Mouse (Mus musculus): Measurements from ENCODE around the gene Tmem229b. TPM values are rescaled to one million over a fixed set of nuclear protein-coding genes. Genes with fewer than 3 reads are reported as not detected.

The Tmem229b gene
- total and polyA plus RNA-seq, 2 experiments: 1.4 to 1.6 TPM

DNA sequence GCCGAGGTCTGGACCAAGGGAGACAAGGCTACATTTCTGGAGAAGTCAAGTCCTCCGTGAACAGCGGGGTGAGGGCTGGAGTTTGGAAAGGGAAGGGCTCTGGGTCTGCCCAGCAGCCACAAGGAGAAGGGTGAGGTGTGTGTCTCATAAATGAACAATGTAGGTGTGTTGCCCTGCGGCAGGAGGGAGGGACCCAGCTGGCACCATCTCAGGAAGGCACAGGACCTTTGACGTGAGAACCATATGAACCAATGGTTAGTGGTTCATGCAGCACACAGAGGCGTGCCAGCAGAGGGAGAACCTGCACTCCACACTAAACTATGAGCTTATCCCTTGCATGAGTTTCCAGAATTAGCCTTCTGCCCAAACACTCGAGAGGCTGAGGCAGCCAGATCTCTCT lies 39.8 kb upstream of the Tmem229b start:
- no peak for TF ChIP-seq POLR2A (IDR thresholded peaks at IDR 0.05; ENCODE audit: extremely low read depth, insufficient read depth, low read length)
- no peak for TF ChIP-seq CTCF (IDR thresholded peaks at IDR 0.05; ENCODE audit: low read depth, low read length)
- 89% methylated on average over 7 of the region's 7 CpGs for WGBS
- DNase-seq (ENCODE audit: extremely low read depth, low read depth, low spot score): no peak

DNA sequence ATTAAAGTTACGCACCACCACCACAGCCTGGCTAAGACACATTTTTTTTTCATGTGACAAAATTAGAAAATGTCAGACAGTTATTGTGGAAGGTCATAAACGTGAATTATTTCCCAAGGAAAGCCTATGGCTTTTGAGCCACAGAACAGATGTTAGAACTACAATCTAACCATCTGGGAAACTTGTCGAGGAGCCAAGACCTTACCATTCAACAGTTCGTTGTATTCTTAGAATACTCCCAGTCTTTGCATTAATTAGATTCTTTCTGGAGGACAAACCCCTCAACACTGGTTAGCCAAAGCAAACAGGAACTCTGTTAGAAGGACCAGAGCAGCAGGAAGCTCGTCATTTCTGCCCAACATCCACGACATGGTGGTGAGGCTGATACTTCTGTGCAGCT lies 38.7 kb upstream of the Tmem229b start:
- DNase-seq (ENCODE audit: extremely low read depth, low read depth, low spot score): no peak
- H3K36me3 ChIP-seq (ENCODE audit: control insufficient read depth, insufficient read depth, low read length): no peaks in the 10 kb centered on the region
- no peaks in the 10 kb centered on the region for H3K4me1 ChIP-seq (ENCODE audit: control insufficient read depth, insufficient read depth, low read length)
- H3K9ac ChIP-seq (ENCODE audit: low read depth, low read length): no peak overlapping the region
- H3K79me2 ChIP-seq (ENCODE audit: control insufficient read depth, insufficient read depth, low read length): no peaks in the 10 kb centered on the region
- TF ChIP-seq CTCF (IDR thresholded peaks at IDR 0.05; ENCODE audit: low read depth, low read length) (no peak), POLR2A (IDR thresholded peaks at IDR 0.05; ENCODE audit: extremely low read depth, insufficient read depth, low read length) (no peak)
- 85% methylated on average over 6 of the region's 6 CpGs for WGBS
- H3K4me3 ChIP-seq (ENCODE audit: insufficient read depth, low read depth, low read length): no peak overlapping the region
- no peaks in the 10 kb centered on the region for H3K27me3 ChIP-seq (ENCODE audit: control insufficient read depth, insufficient read depth, low read length)
- no peak overlapping the region for H3K27ac ChIP-seq (replicated peaks; ENCODE audit: insufficient read depth, low read depth, low read length)

More for the DNA sequence above, 39.8 kb upstream of the Tmem229b start:
- no peak overlapping the region for H3K9ac ChIP-seq (ENCODE audit: low read depth, low read length)
- no peaks in the 10 kb centered on the region for H3K36me3 ChIP-seq (ENCODE audit: control insufficient read depth, insufficient read depth, low read length)
- no peaks in the 10 kb centered on the region for H3K79me2 ChIP-seq (ENCODE audit: control insufficient read depth, insufficient read depth, low read length)
- H3K4me1 ChIP-seq (ENCODE audit: control insufficient read depth, insufficient read depth, low read length): no peaks in the 10 kb centered on the region
- H3K27ac ChIP-seq (replicated peaks; ENCODE audit: insufficient read depth, low read depth, low read length): no peak overlapping the region
- H3K27me3 ChIP-seq (ENCODE audit: control insufficient read depth, insufficient read depth, low read length): no peaks in the 10 kb centered on the region
- no peak overlapping the region for H3K4me3 ChIP-seq (ENCODE audit: insufficient read depth, low read depth, low read length)

DNA sequence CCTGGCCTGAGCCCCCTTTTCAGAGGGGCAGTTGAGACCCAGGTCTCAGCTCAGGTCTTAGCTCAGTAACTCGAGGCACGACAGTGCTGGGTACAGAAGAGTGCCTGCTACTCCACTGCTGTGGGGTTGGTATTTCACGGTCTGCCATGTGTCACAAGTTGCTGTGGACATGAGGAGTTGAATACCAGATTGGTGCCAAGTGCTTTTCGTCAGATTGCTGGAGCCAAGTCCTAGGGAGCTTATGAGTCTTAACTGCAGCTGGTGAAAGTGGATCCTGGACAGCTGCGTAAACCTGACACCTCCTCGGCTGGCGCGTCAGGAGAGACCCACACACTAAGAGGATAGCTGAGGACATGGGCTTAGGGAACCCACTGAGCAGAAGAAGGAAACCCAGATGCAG lies 37.2 kb upstream of the Tmem229b start:
- Histone ChIP-seq H3K4me3 (ENCODE audit: insufficient read depth, low read depth, low read length) (no peak overlapping the region), H3K9ac (ENCODE audit: low read depth, low read length) (no peak overlapping the region), H3K27ac (replicated peaks; ENCODE audit: insufficient read depth, low read depth, low read length) (no peak overlapping the region), H3K4me1 (ENCODE audit: control insufficient read depth, insufficient read depth, low read length) (no peaks in the 10 kb centered on the region), H3K79me2 (ENCODE audit: control insufficient read depth, insufficient read depth, low read length) (no peaks in the 10 kb centered on the region), H3K36me3 (ENCODE audit: control insufficient read depth, insufficient read depth, low read length) (no peaks in the 10 kb centered on the region), H3K27me3 (ENCODE audit: control insufficient read depth, insufficient read depth, low read length) (no peaks in the 10 kb centered on the region)
- WGBS: 91% methylated on average over 8 of the region's 8 CpGs
- DNase-seq (ENCODE audit: extremely low read depth, low read depth, low spot score): no peak
- TF ChIP-seq POLR2A (IDR thresholded peaks at IDR 0.05; ENCODE audit: extremely low read depth, insufficient read depth, low read length) (no peak), CTCF (IDR thresholded peaks at IDR 0.05; ENCODE audit: low read depth, low read length) (no peak)

DNA sequence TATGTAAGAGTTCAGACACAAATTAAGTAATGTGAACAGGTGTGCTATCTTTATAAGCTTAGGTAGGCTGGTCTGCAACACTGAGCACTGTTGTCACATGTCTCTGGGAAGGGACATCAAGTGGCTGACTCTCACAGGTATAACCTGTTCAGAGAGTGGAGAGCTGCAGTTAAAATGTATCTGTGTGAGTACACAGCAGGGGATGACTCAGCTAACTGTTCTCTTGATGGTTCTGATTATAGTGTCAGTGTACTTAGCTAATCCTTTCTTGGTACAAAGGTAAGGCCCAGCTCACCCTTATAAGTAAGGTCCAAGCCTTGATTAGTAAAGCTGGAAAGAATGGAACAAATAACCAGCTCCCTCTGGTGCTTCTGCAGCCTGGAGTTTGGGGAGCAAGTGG lies 34.0 kb upstream of the Tmem229b start:
- Histone ChIP-seq H3K9ac (ENCODE audit: low read depth, low read length) (no peak overlapping the region), H3K27me3 (ENCODE audit: control insufficient read depth, insufficient read depth, low read length) (no peaks in the 10 kb centered on the region), H3K4me1 (ENCODE audit: control insufficient read depth, insufficient read depth, low read length) (no peaks in the 10 kb centered on the region), H3K79me2 (ENCODE audit: control insufficient read depth, insufficient read depth, low read length) (no peaks in the 10 kb centered on the region), H3K4me3 (ENCODE audit: insufficient read depth, low read depth, low read length) (no peak overlapping the region), H3K36me3 (ENCODE audit: control insufficient read depth, insufficient read depth, low read length) (no peaks in the 10 kb centered on the region), H3K27ac (replicated peaks; ENCODE audit: insufficient read depth, low read depth, low read length) (no peak overlapping the region)
- no peak for DNase-seq (ENCODE audit: extremely low read depth, low read depth, low spot score)
- TF ChIP-seq CTCF (IDR thresholded peaks at IDR 0.05; ENCODE audit: low read depth, low read length) (no peak), POLR2A (IDR thresholded peaks at IDR 0.05; ENCODE audit: extremely low read depth, insufficient read depth, low read length) (no peak)

- H3K27ac ChIP-seq (replicated peaks; ENCODE audit: insufficient read depth, low read depth, low read length): no peak overlapping the region
- no peak overlapping the region for H3K9ac ChIP-seq (ENCODE audit: low read depth, low read length)
- H3K27me3 ChIP-seq (ENCODE audit: control insufficient read depth, insufficient read depth, low read length): no peaks in the 10 kb centered on the region
- no peak for DNase-seq (ENCODE audit: extremely low read depth, low read depth, low spot score)
- H3K4me1 ChIP-seq (ENCODE audit: control insufficient read depth, insufficient read depth, low read length): no peaks in the 10 kb centered on the region
- TF ChIP-seq POLR2A (IDR thresholded peaks at IDR 0.05; ENCODE audit: extremely low read depth, insufficient read depth, low read length) (no peak), CTCF (IDR thresholded peaks at IDR 0.05; ENCODE audit: low read depth, low read length) (no peak)
- H3K36me3 ChIP-seq (ENCODE audit: control insufficient read depth, insufficient read depth, low read length): no peaks in the 10 kb centered on the region
- no peaks in the 10 kb centered on the region for H3K79me2 ChIP-seq (ENCODE audit: control insufficient read depth, insufficient read depth, low read length)
- WGBS: 85% methylated on average over 11 of the region's 11 CpGs
- no peak overlapping the region for H3K4me3 ChIP-seq (ENCODE audit: insufficient read depth, low read depth, low read length)
Observed at GRCm38 (mm10) chr12:79040201-79040827, 32.9 kb upstream of the Tmem229b start.

DNA sequence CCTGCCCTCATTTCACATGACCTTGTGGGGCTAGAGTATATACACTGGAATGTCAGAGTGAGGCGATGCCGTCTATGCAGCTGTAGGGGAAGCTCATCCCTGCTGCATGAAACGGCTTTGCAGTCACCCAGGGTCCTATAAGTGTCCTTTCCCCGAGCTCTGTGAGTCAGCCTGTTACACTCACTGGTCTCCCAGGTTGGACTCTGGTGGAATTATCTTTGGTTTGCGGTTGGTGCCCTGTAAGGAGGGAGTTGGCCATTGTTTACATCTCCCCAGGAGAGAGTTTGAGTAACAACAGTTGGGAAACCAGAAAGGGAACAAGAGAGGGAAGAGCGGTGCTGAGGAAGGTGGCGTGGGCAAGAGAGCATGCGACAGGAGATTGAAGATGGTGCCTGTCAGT lies 32.3 kb upstream of the Tmem229b start:
- WGBS: 75% methylated on average over 8 of the region's 8 CpGs
- Histone ChIP-seq H3K27me3 (ENCODE audit: control insufficient read depth, insufficient read depth, low read length) (no peaks in the 10 kb centered on the region), H3K79me2 (ENCODE audit: control insufficient read depth, insufficient read depth, low read length) (no peaks in the 10 kb centered on the region), H3K4me1 (ENCODE audit: control insufficient read depth, insufficient read depth, low read length) (no peaks in the 10 kb centered on the region), H3K4me3 (ENCODE audit: insufficient read depth, low read depth, low read length) (no peak overlapping the region), H3K27ac (replicated peaks; ENCODE audit: insufficient read depth, low read depth, low read length) (no peak overlapping the region), H3K9ac (ENCODE audit: low read depth, low read length) (no peak overlapping the region), H3K36me3 (ENCODE audit: control insufficient read depth, insufficient read depth, low read length) (no peaks in the 10 kb centered on the region)
- TF ChIP-seq POLR2A (IDR thresholded peaks at IDR 0.05; ENCODE audit: extremely low read depth, insufficient read depth, low read length): no peak
- TF ChIP-seq CTCF (IDR thresholded peaks at IDR 0.05; ENCODE audit: low read depth, low read length): no peak
- no peak for DNase-seq (ENCODE audit: extremely low read depth, low read depth, low spot score)
